Mouse (Mus musculus): ENCODE data around the gene Nup214. TPM values are rescaled to one million over a fixed set of nuclear protein-coding genes. Genes with fewer than 3 reads are reported as not detected.
A peak's percentile ranks its signal among the peaks of the same experiment; 100 is the strongest.
"Not testable (repeated sequence)": the region's sequence is repeated elsewhere in the genome, so short reads cannot be mapped to it uniquely, and the experiment has no call there.

Gene Nup214
- total RNA-seq, 2 experiments from 2014 or later, result 42.4 to 44.5 TPM

GRCm38 (mm10) chr2:32038661-32039081 is 64.4 kb downstream of the Nup214 start:
- DNase-seq, result peak in 1 of 2 experiments; percentile 55
- intact Hi-C loops (cut with DNase I), result loop anchor here (2.0 to 5.0 kb wide), 2 partner anchors 44 to 94 kb away; no protein-coding TSS in a partner anchor

DNA sequence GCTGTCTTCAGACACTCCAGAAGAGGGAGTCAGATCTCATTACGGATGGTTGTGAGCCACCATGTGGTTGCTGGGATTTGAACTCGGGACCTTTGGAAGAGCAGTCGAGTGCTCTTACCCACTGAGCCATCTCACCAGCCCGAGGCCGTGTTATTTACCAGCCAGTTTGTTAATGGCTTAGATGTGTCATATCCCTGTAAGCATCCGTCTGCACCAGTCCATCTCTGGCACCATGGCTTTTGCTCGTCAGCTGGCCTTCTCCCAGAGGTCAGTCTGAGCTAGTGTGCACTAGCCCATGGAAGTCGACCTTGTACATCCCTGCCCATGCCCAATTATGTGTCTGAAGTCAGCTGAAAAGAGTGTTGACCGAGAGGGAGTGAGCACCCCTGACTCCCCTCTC is 66.4 kb downstream of the Nup214 start:
- intact Hi-C loops (cut with DNase I); DNase-seq: not testable (repeated sequence)

- no peak for DNase-seq
- intact Hi-C loops (cut with DNase I), result no loop called here
These were observed 66.9 kb downstream of the Nup214 start for GRCm38 (mm10) chr2:32041087-32041486.

- intact Hi-C loops (cut with DNase I), result no loop called here
These were observed 69.6 kb downstream of the Nup214 start for GRCm38 (mm10) chr2:32043836-32044235.

GRCm38 (mm10) chr2:32045375-32045774 is 71.1 kb downstream of the Nup214 start:
- DNase-seq, result no peak
- intact Hi-C loops (cut with DNase I), result no loop called here

More at GRCm38 (mm10) chr2:32043836-32044235, 69.6 kb downstream of the Nup214 start:
- DNase-seq, result no peak

DNA sequence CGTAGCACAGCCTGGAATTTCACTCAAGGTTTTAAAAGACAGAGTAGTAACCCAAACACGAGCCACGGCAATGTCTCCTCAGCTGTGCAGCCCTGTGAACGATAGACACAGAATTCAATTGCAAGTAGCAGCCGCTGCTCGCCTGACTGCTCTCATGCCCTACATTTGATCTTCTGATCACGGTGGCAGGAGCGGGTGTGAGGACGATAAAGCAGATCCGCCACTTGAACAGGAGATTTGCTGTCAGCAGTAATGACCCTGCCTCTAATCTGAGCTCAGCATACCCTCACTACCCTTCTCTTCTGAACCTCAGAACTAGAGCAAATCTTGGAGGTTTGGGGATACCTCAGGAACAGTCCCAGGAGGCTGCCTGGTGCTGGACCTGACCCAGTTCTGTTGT is 71.8 kb downstream of the Nup214 start:
- intact Hi-C loops (cut with DNase I), result no loop called here
- DNase-seq, result no peak

DNA sequence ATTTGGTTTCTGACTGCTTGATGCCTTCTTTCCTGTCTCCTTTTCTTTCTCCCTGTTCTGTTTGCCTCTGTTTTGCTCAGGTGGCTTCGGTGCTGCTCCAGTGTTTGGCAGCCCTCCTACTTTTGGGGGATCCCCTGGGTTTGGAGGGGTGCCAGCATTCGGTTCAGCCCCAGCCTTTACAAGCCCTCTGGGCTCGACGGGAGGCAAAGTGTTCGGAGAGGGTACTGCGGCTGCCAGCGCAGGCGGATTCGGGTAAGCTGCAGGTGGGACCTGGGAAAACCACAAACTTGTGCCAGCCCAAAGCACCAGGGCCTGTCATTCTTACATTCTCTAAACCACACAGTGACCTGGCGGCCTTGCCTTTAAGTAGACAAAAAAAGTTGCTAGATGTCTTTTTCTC is 73.1 kb downstream of the Nup214 start:
- intact Hi-C loops (cut with DNase I), result no loop called here
- DNase-seq, result no peak

DNA sequence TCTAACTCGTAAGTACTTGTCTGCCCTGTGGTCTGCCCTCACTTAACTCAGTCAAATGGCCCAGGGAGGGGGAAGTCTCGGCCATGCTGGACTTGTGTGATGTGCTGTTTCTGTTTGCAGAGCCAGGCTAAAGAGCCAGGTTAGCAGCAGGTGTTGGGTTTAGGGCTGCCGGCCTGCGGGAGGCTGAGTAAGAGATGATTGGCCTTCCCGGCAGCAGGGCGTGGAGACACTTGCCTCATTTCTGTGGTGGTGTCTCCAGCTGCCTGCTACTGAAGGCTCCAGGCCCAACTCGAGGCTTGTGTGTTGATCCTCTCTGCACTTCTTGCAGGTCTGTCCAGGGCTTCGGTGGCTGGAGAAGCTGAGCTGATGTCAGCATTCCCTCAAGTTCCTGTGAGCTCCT is 77.6 kb downstream of the Nup214 start:
- no peak for DNase-seq
- intact Hi-C loops (cut with DNase I), result no loop called here

DNA sequence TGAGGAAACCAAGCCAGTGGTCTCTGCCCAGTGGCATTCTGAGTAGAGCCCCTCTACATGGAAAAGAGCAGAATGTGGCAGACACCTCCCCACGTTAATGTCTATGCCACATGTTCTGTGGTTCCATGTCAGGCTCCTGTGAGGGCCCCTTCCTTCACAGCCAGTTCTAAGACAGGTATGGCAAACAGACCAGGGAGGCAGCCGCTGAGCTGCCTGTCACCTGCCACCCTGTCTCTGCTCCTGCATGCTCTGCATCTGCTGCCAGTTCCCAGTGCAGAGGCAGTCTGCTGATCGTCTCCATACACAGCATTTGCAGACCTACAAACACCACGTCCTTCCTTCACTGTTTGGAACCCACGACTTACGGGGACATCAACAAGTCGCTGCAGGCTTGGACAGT is 78.2 kb downstream of the Nup214 start:
- intact Hi-C loops (cut with DNase I), result no loop called here
- DNase-seq, result no peak

- DNase-seq, result no peak
- intact Hi-C loops (cut with DNase I), result no loop called here
These were observed 81.2 kb downstream of the Nup214 start for GRCm38 (mm10) chr2:32055357-32055965.

- no peak for DNase-seq
- intact Hi-C loops (cut with DNase I), result no loop called here
These were observed 82.3 kb downstream of the Nup214 start for GRCm38 (mm10) chr2:32056524-32056923.

DNA sequence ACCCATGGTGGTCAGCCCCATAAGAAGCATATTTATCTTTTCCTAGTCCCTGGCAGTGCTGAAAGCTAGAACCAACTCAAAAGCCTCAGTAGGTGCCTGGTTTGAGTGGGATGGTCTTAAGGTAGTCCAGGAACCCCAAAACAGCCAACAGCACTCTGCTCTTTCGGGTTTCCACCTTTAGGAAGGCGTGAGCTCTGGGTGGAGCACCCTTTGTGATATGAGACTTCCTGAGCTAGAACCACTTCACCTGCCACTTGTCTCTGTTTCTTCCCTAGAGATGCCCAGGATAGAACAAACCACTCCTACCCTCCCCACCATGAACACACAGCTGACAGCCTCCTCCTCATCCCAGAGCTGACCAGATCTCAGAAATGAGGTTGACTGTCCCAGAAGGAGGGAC is 83.1 kb downstream of the Nup214 start:
- DNase-seq, result no peak
- intact Hi-C loops (cut with DNase I), result no loop called here

GRCm38 (mm10) chr2:32057794-32058193 is 83.6 kb downstream of the Nup214 start:
- no peak for DNase-seq
- intact Hi-C loops (cut with DNase I), result no loop called here

- DNase-seq, result no peak
- intact Hi-C loops (cut with DNase I), result no loop called here
These were observed 84.0 kb downstream of the Nup214 start for GRCm38 (mm10) chr2:32058241-32058640.

DNA sequence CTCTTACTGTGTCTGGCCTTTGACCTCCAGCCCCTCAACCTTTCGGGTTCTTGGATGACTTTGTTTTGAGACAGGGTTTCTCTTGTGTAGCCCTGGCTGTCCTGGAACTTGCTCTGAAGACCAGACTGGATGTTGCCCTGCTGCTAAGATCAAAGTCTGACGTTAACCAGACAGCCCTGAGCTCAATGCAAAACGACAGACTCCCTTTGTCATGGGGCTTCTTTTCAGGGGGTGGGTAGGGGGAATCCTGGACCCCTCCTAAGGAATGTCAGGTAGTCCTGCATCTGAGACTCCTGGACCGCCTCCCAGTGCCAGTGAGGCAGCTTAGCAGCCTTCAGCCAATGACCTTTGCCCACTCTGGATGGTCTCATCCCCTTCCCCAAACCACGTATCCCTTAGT is 84.5 kb downstream of the Nup214 start:
- no peak for DNase-seq
- intact Hi-C loops (cut with DNase I), result no loop called here

DNA sequence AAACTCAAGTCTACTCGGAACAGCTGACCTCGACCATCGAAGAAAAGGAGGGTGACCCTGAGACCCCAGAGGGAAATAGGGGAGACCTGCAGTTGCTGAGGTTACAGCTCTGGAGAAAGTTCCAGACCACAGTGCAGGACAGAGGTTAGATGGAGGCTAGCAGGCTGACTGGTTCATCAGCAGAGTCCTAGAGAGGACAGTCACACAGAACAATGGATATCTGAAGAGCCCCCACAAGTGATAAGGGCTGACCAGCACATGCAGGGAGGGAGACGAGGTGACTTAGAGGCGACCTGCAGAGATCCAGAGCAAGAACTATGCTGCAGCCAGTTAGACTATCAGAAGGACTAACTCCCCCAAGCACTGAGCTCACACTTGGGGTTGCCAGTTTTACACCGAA is 85.4 kb downstream of the Nup214 start:
- intact Hi-C loops (cut with DNase I), result no loop called here
- DNase-seq, result no peak

- intact Hi-C loops (cut with DNase I), result no loop called here
- no peak for DNase-seq
These were observed 86.1 kb downstream of the Nup214 start for GRCm38 (mm10) chr2:32060228-32060805.

- intact Hi-C loops (cut with DNase I), result no loop called here
- no peak for DNase-seq
These were observed 87.0 kb downstream of the Nup214 start for GRCm38 (mm10) chr2:32061189-32061588.

DNA sequence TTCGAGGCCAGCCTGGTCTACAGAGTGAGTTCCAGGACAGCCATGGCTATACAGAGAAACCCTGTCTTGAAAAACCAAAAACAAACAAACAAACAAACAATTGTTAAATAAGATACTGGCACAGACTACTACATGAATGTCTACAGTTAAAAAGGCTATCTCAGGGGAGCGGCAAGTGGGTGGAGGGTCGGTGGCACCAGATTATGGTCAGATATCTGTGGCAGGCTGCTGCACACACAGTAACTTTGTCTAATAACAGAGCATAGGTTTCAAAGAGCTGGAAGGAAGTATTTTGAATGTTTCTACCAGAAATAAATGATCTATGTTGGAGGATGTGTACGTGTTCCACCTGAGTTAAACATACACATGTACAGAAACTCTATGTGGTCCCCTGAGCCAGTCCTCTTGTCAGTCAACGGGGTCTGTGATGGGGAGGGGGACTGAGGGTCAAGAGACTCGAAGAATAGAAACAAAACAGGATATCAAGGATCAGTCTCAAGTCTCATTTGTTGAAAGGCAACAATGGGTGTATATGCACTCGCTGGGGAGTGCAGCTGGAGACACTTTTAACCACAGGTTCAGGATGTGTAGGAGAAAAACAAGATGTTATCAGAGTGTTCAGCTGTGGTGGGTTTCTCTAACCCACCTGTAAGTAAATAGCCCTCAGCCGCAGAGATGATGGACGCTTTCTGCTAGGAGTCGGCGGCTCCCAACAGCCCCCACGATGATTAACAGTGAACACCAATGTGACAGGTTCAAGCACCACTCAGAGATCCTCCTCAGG is 87.7 kb downstream of the Nup214 start:
- intact Hi-C loops (cut with DNase I), result no loop called here
- DNase-seq, result no peak

GRCm38 (mm10) chr2:32062626-32063410 is 88.6 kb downstream of the Nup214 start:
- no peak for DNase-seq
- intact Hi-C loops (cut with DNase I), result no loop called here

Data from heart, postnatal 10 days (tissue).